Mouse (Mus musculus): ENCODE results near the gene Ice2. TPM values are rescaled to one million over a fixed set of nuclear protein-coding genes. Genes with fewer than 3 reads are reported as not detected.

The Ice2 gene
- polyA plus RNA-seq, 2 experiments from 2014 or later, result 24.5 to 31.2 TPM

GRCm38 (mm10) chr9:69419476-69419875, 21.8 kb downstream of the Ice2 start:
- no peak for ATAC-seq

GRCm38 (mm10) chr9:69430531-69430930, 32.8 kb downstream of the Ice2 start:
- ATAC-seq, result no peak

- ATAC-seq, result no peak
Measured at GRCm38 (mm10) chr9:69431863-69432555, 34.3 kb downstream of the Ice2 start.

GRCm38 (mm10) chr9:69435194-69435593, 37.5 kb downstream of the Ice2 start:
- no peak for ATAC-seq

GRCm38 (mm10) chr9:69435662-69436061, 38.0 kb downstream of the Ice2 start:
- ATAC-seq, result no peak

- no peak for ATAC-seq
Measured at GRCm38 (mm10) chr9:69439805-69440357, 42.2 kb downstream of the Ice2 start.

- peak; percentile 76 for ATAC-seq
Measured at GRCm38 (mm10) chr9:69442471-69443038, 44.8 kb downstream of the Ice2 start.

GRCm38 (mm10) chr9:69443203-69443602, 45.5 kb downstream of the Ice2 start:
- ATAC-seq, result no peak

- no peak for ATAC-seq
Measured at GRCm38 (mm10) chr9:69448801-69449200, 51.1 kb downstream of the Ice2 start.

GRCm38 (mm10) chr9:69450636-69451035, 52.9 kb downstream of the Ice2 start:
- no peak for ATAC-seq

GRCm38 (mm10) chr9:69451886-69452810, 54.4 kb downstream of the Ice2 start:
- no peak for ATAC-seq

- peak; percentile 60 for ATAC-seq
Measured at GRCm38 (mm10) chr9:69453066-69453900, 55.6 kb downstream of the Ice2 start, which contains the start of gene Anxa2. Anxa2 (plus strand) TSS chr9:69453620.

GRCm38 (mm10) chr9:69453901-69454666, 56.4 kb downstream of the Ice2 start:
- peak; percentile 46 for ATAC-seq

- no peak for ATAC-seq
Measured at GRCm38 (mm10) chr9:69454691-69455090, 57.0 kb downstream of the Ice2 start.

GRCm38 (mm10) chr9:69455391-69455790, 57.7 kb downstream of the Ice2 start:
- ATAC-seq, result peak; percentile 53

- no peak for ATAC-seq
Measured at GRCm38 (mm10) chr9:69456406-69457075, 58.8 kb downstream of the Ice2 start.

GRCm38 (mm10) chr9:69457143-69457542, 59.4 kb downstream of the Ice2 start:
- no peak for ATAC-seq

- peak; percentile 9 for ATAC-seq
Measured at GRCm38 (mm10) chr9:69457747-69458625, 60.3 kb downstream of the Ice2 start.

- no peak for ATAC-seq
Measured at GRCm38 (mm10) chr9:69458982-69459381, 61.3 kb downstream of the Ice2 start.

GRCm38 (mm10) chr9:69459876-69460275, 62.2 kb downstream of the Ice2 start:
- no peak for ATAC-seq

Data from CD4-positive, CD25-positive, alpha-beta regulatory T cell, adult 4 months (primary cell).